Mouse (Mus musculus): ENCODE measurements around the gene Cpne4. TPM values are rescaled to one million over a fixed set of nuclear protein-coding genes. Genes with fewer than 3 reads are reported as not detected.

The Cpne4 gene
- polyA plus RNA-seq, 1 experiment from 2014 or later: 0.12 TPM

DNA sequence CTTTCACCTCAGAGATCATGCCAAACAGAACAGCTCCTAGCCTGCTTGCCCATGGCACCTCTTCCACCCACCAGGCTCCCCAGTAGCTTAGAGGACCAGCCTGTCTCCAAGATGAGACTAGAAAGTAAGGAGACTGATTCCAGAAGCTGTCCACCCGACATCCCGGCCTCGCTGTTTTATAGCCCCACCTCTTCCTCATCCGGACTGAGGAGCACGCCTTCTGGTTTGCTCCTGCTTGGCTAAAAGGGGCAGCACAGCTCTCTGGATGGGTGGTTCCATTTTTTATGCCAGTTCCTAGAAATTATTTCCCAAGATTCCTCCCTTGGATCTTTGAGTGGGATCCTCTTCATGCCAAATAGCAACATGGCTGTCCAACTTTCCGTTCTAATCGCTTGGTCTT lies 486.6 kb downstream of the Cpne4 start:
- 86% methylated on average over 7 of the region's 7 CpGs for WGBS

DNA sequence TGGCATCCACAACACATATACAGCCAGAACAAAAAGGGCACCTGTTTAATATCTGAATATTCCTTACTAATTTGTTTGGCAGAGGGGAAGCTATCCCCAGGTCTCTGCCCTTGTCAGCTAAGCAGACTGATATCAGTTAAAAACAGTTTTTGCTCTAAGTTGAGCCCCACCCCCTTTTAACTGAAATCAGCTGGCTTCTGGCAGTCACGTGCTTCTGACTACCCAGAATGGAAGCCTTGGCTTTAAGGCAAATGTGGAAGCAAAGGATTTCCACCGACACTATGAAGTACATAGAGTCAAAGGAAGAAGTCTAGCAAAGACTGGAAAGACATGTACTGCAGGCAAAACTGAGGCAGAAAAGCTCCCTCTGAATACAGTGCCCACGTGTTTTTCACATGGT lies 490.8 kb downstream of the Cpne4 start:
- no peaks in the 10 kb centered on the region for H3K36me3 ChIP-seq (ENCODE audit: insufficient read depth)
- H3K4me2 ChIP-seq: no peak overlapping the region
- no peak for TF ChIP-seq CTCF (IDR thresholded peaks at IDR 0.05; ENCODE audit: low read depth)
- WGBS: 66% methylated on average over 3 of the region's 3 CpGs
- H3K27ac ChIP-seq (ENCODE audit: low read depth): no peak overlapping the region
- H3K4me1 ChIP-seq (ENCODE audit: insufficient read depth): no peaks in the 10 kb centered on the region
- no peak overlapping the region for H3K4me3 ChIP-seq (ENCODE audit: low read depth, low read length)
- no peak overlapping the region for H3K9ac ChIP-seq
- DNase-seq (no peak), ATAC-seq (ENCODE audit: insufficient read depth) (no peak)
- H3K27me3 ChIP-seq (ENCODE audit: insufficient read depth, low read length): no peaks in the 10 kb centered on the region
- H3K9me3 ChIP-seq (ENCODE audit: low read depth, low read length): no peaks in the 10 kb centered on the region

More for the DNA sequence above, 486.6 kb downstream of the Cpne4 start:
- no peak for TF ChIP-seq CTCF (IDR thresholded peaks at IDR 0.05; ENCODE audit: low read depth)
- H3K36me3 ChIP-seq (ENCODE audit: insufficient read depth): no peaks in the 10 kb centered on the region
- DNase-seq: no peak
- no peak overlapping the region for H3K27ac ChIP-seq (ENCODE audit: low read depth)
- no peaks in the 10 kb centered on the region for H3K27me3 ChIP-seq (ENCODE audit: insufficient read depth, low read length)
- H3K9me3 ChIP-seq (ENCODE audit: low read depth, low read length): no peaks in the 10 kb centered on the region
- no peak overlapping the region for H3K9ac ChIP-seq
- no peak overlapping the region for H3K4me3 ChIP-seq (ENCODE audit: low read depth, low read length)
- no peaks in the 10 kb centered on the region for H3K4me1 ChIP-seq (ENCODE audit: insufficient read depth)
- no peak overlapping the region for H3K4me2 ChIP-seq
- ATAC-seq (ENCODE audit: insufficient read depth): no peak

DNA sequence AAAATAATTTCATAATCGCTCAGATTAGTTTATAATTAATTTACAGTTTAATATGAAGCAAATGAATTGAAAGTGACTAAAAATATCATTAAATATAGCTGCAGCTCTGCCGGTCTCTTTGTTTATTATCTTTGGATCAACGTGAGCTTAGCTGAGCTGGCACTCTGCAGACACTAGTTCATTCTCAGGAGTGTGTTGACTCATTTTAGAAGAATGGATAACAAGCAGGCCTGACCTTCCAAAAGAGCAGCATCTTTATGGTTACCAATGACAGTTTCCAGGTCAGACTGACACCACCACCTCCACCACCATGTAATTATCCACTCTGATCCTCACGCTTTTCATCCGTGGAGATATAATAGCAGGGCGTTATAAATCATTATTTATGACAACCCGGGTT lies 498.9 kb downstream of the Cpne4 start:
- H3K36me3 ChIP-seq (ENCODE audit: insufficient read depth): no peaks in the 10 kb centered on the region
- no peaks in the 10 kb centered on the region for H3K4me1 ChIP-seq (ENCODE audit: insufficient read depth)
- 59% methylated on average over 7 of the region's 7 CpGs for WGBS
- H3K4me2 ChIP-seq: no peak overlapping the region
- TF ChIP-seq CTCF (IDR thresholded peaks at IDR 0.05; ENCODE audit: low read depth): no peak
- no peak overlapping the region for H3K9ac ChIP-seq
- no peak for ATAC-seq (ENCODE audit: insufficient read depth)
- no peak overlapping the region for H3K27ac ChIP-seq (ENCODE audit: low read depth)
- H3K27me3 ChIP-seq (ENCODE audit: insufficient read depth, low read length): no peaks in the 10 kb centered on the region
- H3K4me3 ChIP-seq (ENCODE audit: low read depth, low read length): no peak overlapping the region
- no peaks in the 10 kb centered on the region for H3K9me3 ChIP-seq (ENCODE audit: low read depth, low read length)
- DNase-seq: no peak

DNA sequence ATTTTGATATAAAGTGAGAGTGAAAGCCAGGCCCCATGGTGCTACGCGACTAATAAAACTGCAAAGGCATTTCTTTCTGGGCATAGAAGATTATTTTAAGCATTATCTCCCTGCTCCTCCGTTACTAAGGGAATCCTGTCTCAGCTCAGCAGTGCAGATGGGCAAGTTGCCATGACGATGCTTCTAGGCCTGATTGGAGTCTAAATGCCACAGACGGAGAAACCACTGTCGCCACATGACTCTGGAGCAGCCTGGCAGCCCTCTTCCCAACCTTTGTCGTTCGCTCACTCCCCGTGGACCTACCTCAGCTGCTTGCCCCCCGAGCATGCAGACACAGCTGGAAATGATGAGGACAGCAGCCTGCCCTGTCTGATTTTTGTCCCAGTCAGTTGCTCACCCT lies 501.3 kb downstream of the Cpne4 start:
- Histone ChIP-seq H3K9ac (no peak overlapping the region), H3K4me2 (no peak overlapping the region), H3K36me3 (ENCODE audit: insufficient read depth) (no peaks in the 10 kb centered on the region), H3K27ac (ENCODE audit: low read depth) (no peak overlapping the region), H3K4me1 (ENCODE audit: insufficient read depth) (no peaks in the 10 kb centered on the region), H3K4me3 (ENCODE audit: low read depth, low read length) (no peak overlapping the region), H3K27me3 (ENCODE audit: insufficient read depth, low read length) (no peaks in the 10 kb centered on the region), H3K9me3 (ENCODE audit: low read depth, low read length) (no peaks in the 10 kb centered on the region)
- 63% methylated on average over 10 of the region's 10 CpGs for WGBS
- TF ChIP-seq CTCF (IDR thresholded peaks at IDR 0.05; ENCODE audit: low read depth): no peak
- no peak for ATAC-seq (ENCODE audit: insufficient read depth)
- DNase-seq: no peak

DNA sequence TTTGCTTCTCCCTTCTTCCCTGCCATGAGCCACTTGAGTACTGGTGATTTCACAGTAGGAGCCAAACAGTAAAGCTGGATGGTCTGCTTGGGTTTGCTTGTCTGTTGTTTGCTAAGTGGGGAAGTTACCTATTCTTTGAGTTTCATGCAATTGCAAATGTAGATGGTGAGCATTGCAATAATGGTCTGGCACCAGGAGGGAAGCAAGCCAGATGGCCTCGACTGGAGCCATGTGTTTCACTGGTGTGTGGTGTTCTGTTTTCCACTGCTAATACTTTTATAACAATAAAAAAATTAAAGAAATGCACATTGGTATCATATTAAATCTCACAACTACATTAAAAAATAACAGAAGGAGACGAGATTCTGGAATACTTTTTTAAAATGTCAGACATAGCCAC lies 502.6 kb downstream of the Cpne4 start:
- no peak overlapping the region for H3K4me3 ChIP-seq (ENCODE audit: low read depth, low read length)
- DNase-seq (no peak), ATAC-seq (ENCODE audit: insufficient read depth) (no peak)
- H3K9ac ChIP-seq: no peak overlapping the region
- H3K4me2 ChIP-seq: no peak overlapping the region
- no peak overlapping the region for H3K27ac ChIP-seq (ENCODE audit: low read depth)
- no peaks in the 10 kb centered on the region for H3K27me3 ChIP-seq (ENCODE audit: insufficient read depth, low read length)
- WGBS: 35% methylated on average over 2 of the region's 2 CpGs
- TF ChIP-seq CTCF (IDR thresholded peaks at IDR 0.05; ENCODE audit: low read depth): no peak
- H3K36me3 ChIP-seq (ENCODE audit: insufficient read depth): 0 out of 2 replicates have a peak, but pooled peaks cover 3% of the 10 kb centered on the region
- H3K4me1 ChIP-seq (ENCODE audit: insufficient read depth): no peaks in the 10 kb centered on the region
- H3K9me3 ChIP-seq (ENCODE audit: low read depth, low read length): no peaks in the 10 kb centered on the region

DNA sequence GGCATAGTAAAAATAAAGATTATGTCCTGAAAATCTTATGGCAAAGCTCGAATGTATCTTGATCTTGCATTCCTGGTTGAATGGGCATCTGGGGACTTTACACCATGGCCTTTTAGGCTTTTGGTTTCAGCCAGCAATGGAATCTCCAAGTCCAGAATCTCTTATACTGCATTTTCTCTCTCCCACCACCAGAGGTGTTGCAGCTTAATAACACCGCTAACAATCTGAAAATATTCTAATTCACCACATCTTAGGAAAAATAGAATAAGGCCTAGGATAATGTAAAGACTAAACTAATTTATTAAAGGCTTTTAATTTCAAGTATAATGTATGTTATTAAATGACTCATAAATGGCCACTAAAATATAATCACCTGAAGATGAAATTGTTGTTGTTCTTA lies 503.2 kb downstream of the Cpne4 start:
- 0 out of 2 replicates have a peak, but pooled peaks cover 8% of the 10 kb centered on the region for H3K36me3 ChIP-seq (ENCODE audit: insufficient read depth)
- no peak overlapping the region for H3K27ac ChIP-seq (ENCODE audit: low read depth)
- WGBS: 56% methylated on average over 2 of the region's 2 CpGs
- no peaks in the 10 kb centered on the region for H3K9me3 ChIP-seq (ENCODE audit: low read depth, low read length)
- H3K9ac ChIP-seq: no peak overlapping the region
- no peak overlapping the region for H3K4me3 ChIP-seq (ENCODE audit: low read depth, low read length)
- no peaks in the 10 kb centered on the region for H3K4me1 ChIP-seq (ENCODE audit: insufficient read depth)
- no peak overlapping the region for H3K4me2 ChIP-seq
- no peak for ATAC-seq (ENCODE audit: insufficient read depth)
- no peaks in the 10 kb centered on the region for H3K27me3 ChIP-seq (ENCODE audit: insufficient read depth, low read length)
- DNase-seq: no peak
- no peak for TF ChIP-seq CTCF (IDR thresholded peaks at IDR 0.05; ENCODE audit: low read depth)

DNA sequence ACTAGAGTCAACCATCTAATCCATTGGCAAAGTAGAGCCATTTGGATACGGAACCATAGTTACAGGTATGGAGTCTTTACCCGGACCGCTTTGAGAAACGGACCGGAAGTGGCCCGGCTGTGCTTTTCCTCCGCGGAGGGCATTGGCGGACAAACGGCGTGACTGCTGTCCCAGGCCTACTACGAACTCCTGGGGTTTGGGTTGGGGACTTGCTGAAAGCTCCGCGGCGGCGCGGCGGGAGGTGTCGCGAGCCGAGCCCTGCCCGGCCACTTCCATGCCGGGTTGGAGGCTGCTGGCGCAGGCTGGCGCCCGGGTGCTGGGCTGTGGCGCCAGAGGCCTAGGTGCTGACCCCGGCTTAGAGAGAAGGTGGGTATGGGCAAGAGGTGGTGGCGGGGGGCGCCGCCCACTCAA lies 506.1 kb downstream of the Cpne4 start, which contains the start of gene Mrpl3:
TSS of gene Mrpl3 (plus strand) at position 93 of the 411 bp plus-strand sequence.
- TF ChIP-seq CTCF (IDR thresholded peaks at IDR 0.05; ENCODE audit: low read depth): no peak
- Histone ChIP-seq H3K4me3 (ENCODE audit: low read depth, low read length) (peak within 1 kb of the TSS; percentile 97), H3K4me2 (peak within 1 kb of the TSS; percentile 74), H3K27ac (ENCODE audit: low read depth) (peak within 1 kb of the TSS; percentile 66; the same call in 1 of the 2 replicates), H3K36me3 (ENCODE audit: insufficient read depth) (peaks cover 33% of the 10 kb centered on the region), H3K9ac (peak within 1 kb of the TSS; percentile 97), H3K9me3 (ENCODE audit: low read depth, low read length) (no peaks in the 10 kb centered on the region), H3K27me3 (ENCODE audit: insufficient read depth, low read length) (no peaks in the 10 kb centered on the region), H3K4me1 (ENCODE audit: insufficient read depth) (no peaks in the 10 kb centered on the region)
- under 1% methylated on average over 31 of the region's 31 CpGs for WGBS
- ATAC-seq (ENCODE audit: insufficient read depth) (peak; percentile 92), DNase-seq (peak; percentile 94)

DNA sequence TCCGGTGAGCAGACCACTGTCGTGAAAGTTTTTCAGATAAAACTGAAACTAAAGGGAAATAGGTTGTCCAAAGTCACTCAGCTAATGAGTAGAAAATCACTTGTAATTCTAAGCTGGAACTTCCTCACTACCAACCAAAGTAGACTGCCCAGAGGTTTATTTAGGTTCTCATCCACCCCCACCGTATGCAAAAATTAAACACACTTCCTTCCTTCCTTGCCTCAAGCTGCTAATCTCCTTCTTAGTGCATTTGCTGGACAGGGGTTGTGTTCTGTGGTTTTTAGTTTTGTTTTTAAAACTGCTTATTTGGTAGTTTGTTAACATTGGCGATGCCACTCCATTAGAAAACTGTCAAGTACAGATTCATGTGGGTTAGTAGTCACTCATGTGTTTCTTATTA lies 506.7 kb downstream of the Cpne4 start:
- DNase-seq (no peak), ATAC-seq (ENCODE audit: insufficient read depth) (no peak)
- Histone ChIP-seq H3K4me2 (peak overlapping the region; percentile 74), H3K9ac (peak overlapping the region; percentile 97), H3K36me3 (ENCODE audit: insufficient read depth) (peaks cover 40% of the 10 kb centered on the region), H3K9me3 (ENCODE audit: low read depth, low read length) (no peaks in the 10 kb centered on the region), H3K4me3 (ENCODE audit: low read depth, low read length) (peak overlapping the region; percentile 97), H3K27ac (ENCODE audit: low read depth) (no peak overlapping the region), H3K27me3 (ENCODE audit: insufficient read depth, low read length) (no peaks in the 10 kb centered on the region), H3K4me1 (ENCODE audit: insufficient read depth) (no peaks in the 10 kb centered on the region)
- 47% methylated on average over 4 of the region's 4 CpGs for WGBS
- no peak for TF ChIP-seq CTCF (IDR thresholded peaks at IDR 0.05; ENCODE audit: low read depth)
